Mouse (Mus musculus) kidney, embryonic 14.5 days (tissue): Measurements from ENCODE around the gene Vps25. TPM values are rescaled to one million over a fixed set of nuclear protein-coding genes. Genes with fewer than 3 reads are reported as not detected.
A peak's percentile ranks its signal among the peaks of the same experiment; 100 is the strongest.

Experiments
- ATAC-seq: fragments of 200-750 bp; cut with Nextera tagmentation; 2 replicates; pipeline ENCODE4 v1.8.0; 2017; ENCODE audit warnings: moderate number of reproducible peaks, mild to moderate bottlenecking, moderate TSS enrichment, moderate library complexity; ENCODE audit not compliant: low FRiP score, low TSS enrichment
- H3K27ac ChIP-seq: fragments of 300-500 bp; sonication (generic); 2 replicates; pipeline ENCODE4 v1.5.1; 2014; ENCODE audit warnings: low read depth, mild to moderate bottlenecking, low read length, moderate library complexity, mixed read lengths
- H3K27me3 ChIP-seq: fragments of 300-500 bp; sonication (generic); 2 replicates; pipeline ENCODE4 v1.6.1; 2014; ENCODE audit warnings: mild to moderate bottlenecking, low read length; ENCODE audit not compliant: control insufficient read depth, insufficient read depth
- H3K36me3 ChIP-seq: fragments of 300-500 bp; sonication (generic); 2 replicates; pipeline ENCODE4 v1.6.1; 2014; ENCODE audit warnings: low read length, mixed read lengths; ENCODE audit not compliant: control insufficient read depth, insufficient read depth
- H3K4me1 ChIP-seq: fragments of 300-500 bp; sonication (generic); 2 replicates; pipeline ENCODE4 v1.6.1; 2014; ENCODE audit warnings: low read length, mixed read lengths; ENCODE audit not compliant: control insufficient read depth, insufficient read depth
- H3K4me2 ChIP-seq: fragments of 300-500 bp; sonication (generic); replicated peaks from 2 replicates; pipeline ENCODE4 v1.6.1; 2014; ENCODE audit warnings: low read depth, mild to moderate bottlenecking, low read length
- H3K4me3 ChIP-seq: fragments of 300-500 bp; sonication (generic); 2 replicates; pipeline ENCODE4 v1.5.1; 2014; ENCODE audit warnings: mild to moderate bottlenecking, low read length
- H3K9ac ChIP-seq: fragments of 300-500 bp; sonication (generic); 2 replicates; pipeline ENCODE4 v1.6.1; 2014; ENCODE audit warnings: low read depth, mild to moderate bottlenecking, low read length, moderate library complexity
- H3K9me3 ChIP-seq: fragments of 300-500 bp; sonication (generic); 2 replicates; pipeline ENCODE4 v1.6.1; 2016; ENCODE audit warnings: low read length; ENCODE audit not compliant: control insufficient read depth
- WGBS: fragments of 180-500 bp; shearing (Covaris S2); extraction: QIAGEN DNeasy Blood & Tissue Kit; methylation state at CpG from one replicate; pipeline ENCODE4 v1.1.7; 2014; 5-methylcytosine and 5-hydroxymethylcytosine counted together
- polyA plus RNA-seq: library from polyadenylated mRNA; unstranded; fragments of >200 nt; fragmentation: Nextera tagmentation; extraction: Ambion mirVana; gene quantifications from 2 replicates; pipeline ENCODE4 v1.2.1, GENCODE M21; 2014

The Vps25 gene
- polyA plus RNA-seq, 1 experiment from 2014 or later, result 154 TPM

GRCm38 (mm10) chr11:101251031-101251430 is 2.5 kb upstream of the Vps25 start:
- no peaks in the 10 kb centered on the region for H3K9me3 ChIP-seq

GRCm38 (mm10) chr11:101252941-101253340 is 566 bp upstream of the Vps25 start:
- Histone ChIP-seq H3K9me3 (no peaks in the 10 kb centered on the region), H3K4me1 (peaks cover 18% of the 10 kb centered on the region), H3K4me2 (peak overlapping the region; percentile 65), H3K27me3 (no peaks in the 10 kb centered on the region), H3K27ac (peak overlapping the region; percentile 81), H3K36me3 (peaks cover 9% of the 10 kb centered on the region; the same call in 1 of the 2 replicates), H3K4me3 (peak overlapping the region; percentile 60), H3K9ac (peak overlapping the region; percentile 71)
- 10% methylated on average over 7 of the region's 7 CpGs for WGBS
- ATAC-seq, result no peak

More at GRCm38 (mm10) chr11:101251031-101251430, 2.5 kb upstream of the Vps25 start:
- Histone ChIP-seq H3K4me3 (no peak overlapping the region), H3K27me3 (no peaks in the 10 kb centered on the region), H3K9ac (no peak overlapping the region; the same call in 1 of the 2 replicates), H3K4me2 (no peak overlapping the region), H3K27ac (no peak overlapping the region), H3K4me1 (peaks cover 27% of the 10 kb centered on the region), H3K36me3 (peaks cover 3% of the 10 kb centered on the region; the same call in 1 of the 2 replicates)
- ATAC-seq, result no peak
- WGBS, result 67% methylated on average over 2 of the region's 2 CpGs

- 86% methylated on average over 13 of the region's 13 CpGs for WGBS
Observed at GRCm38 (mm10) chr11:101255826-101256775, 2.6 kb downstream of the Vps25 start.

GRCm38 (mm10) chr11:101259261-101259712 is 5.8 kb downstream of the Vps25 start:
- H3K27ac ChIP-seq, result peak overlapping the region; percentile 96
- H3K9ac ChIP-seq, result peak overlapping the region; percentile 61; the same call in 1 of the 2 replicates
- peak; percentile 70 for ATAC-seq
- peak overlapping the region; percentile 75 for H3K4me2 ChIP-seq
- H3K4me3 ChIP-seq, result peak overlapping the region; percentile 50
- peaks cover 40% of the 10 kb centered on the region for H3K4me1 ChIP-seq
- peaks cover 13% of the 10 kb centered on the region; the same call in 1 of the 2 replicates for H3K36me3 ChIP-seq
- 4% methylated on average over 6 of the region's 6 CpGs for WGBS
- H3K27me3 ChIP-seq, result peaks cover 9% of the 10 kb centered on the region; the same call in 1 of the 2 replicates
- H3K9me3 ChIP-seq, result no peaks in the 10 kb centered on the region

More at GRCm38 (mm10) chr11:101255826-101256775, 2.6 kb downstream of the Vps25 start:
- H3K4me2 ChIP-seq, result no peak overlapping the region
- peaks cover 13% of the 10 kb centered on the region; the same call in 1 of the 2 replicates for H3K36me3 ChIP-seq
- H3K27ac ChIP-seq, result no peak overlapping the region
- H3K9ac ChIP-seq, result no peak overlapping the region
- no peaks in the 10 kb centered on the region for H3K9me3 ChIP-seq
- H3K27me3 ChIP-seq, result no peaks in the 10 kb centered on the region
- no peak overlapping the region for H3K4me3 ChIP-seq
- H3K4me1 ChIP-seq, result peaks cover 33% of the 10 kb centered on the region
- ATAC-seq, result no peak

- WGBS, result under 1% methylated on average over 36 of the region's 43 CpGs
Observed at GRCm38 (mm10) chr11:101259948-101260825, 6.7 kb downstream of the Vps25 start, which contains the start of gene Wnk4. Gene Wnk4, plus strand, starts transcription at chr11:101260567.

GRCm38 (mm10) chr11:101260826-101261380 is 7.4 kb downstream of the Vps25 start:
- Histone ChIP-seq H3K36me3 (peaks cover 12% of the 10 kb centered on the region; the same call in 1 of the 2 replicates), H3K4me3 (peak overlapping the region; percentile 50), H3K27me3 (peaks cover 9% of the 10 kb centered on the region; the same call in 1 of the 2 replicates), H3K9ac (peak overlapping the region; percentile 61), H3K9me3 (no peaks in the 10 kb centered on the region), H3K27ac (peak overlapping the region; percentile 96), H3K4me1 (peaks cover 47% of the 10 kb centered on the region), H3K4me2 (peak overlapping the region; percentile 75)
- under 1% methylated on average over 30 of the region's 30 CpGs for WGBS
- ATAC-seq, result no peak

More at GRCm38 (mm10) chr11:101259948-101260825, 6.7 kb downstream of the Vps25 start, which contains the start of gene Wnk4:
- Histone ChIP-seq H3K4me1 (peaks cover 47% of the 10 kb centered on the region), H3K4me2 (peak within 1 kb of the TSS; percentile 75), H3K36me3 (peaks cover 13% of the 10 kb centered on the region; the same call in 1 of the 2 replicates), H3K9ac (peak within 1 kb of the TSS; percentile 61), H3K27me3 (peaks cover 9% of the 10 kb centered on the region; the same call in 1 of the 2 replicates), H3K9me3 (no peaks in the 10 kb centered on the region), H3K27ac (peak within 1 kb of the TSS; percentile 96), H3K4me3 (peak within 1 kb of the TSS; percentile 50)
- peak; percentile 85 for ATAC-seq

GRCm38 (mm10) chr11:101262272-101262967 is 8.9 kb downstream of the Vps25 start:
- Histone ChIP-seq H3K4me2 (peak overlapping the region; percentile 75), H3K27ac (no peak overlapping the region), H3K36me3 (peaks cover 5% of the 10 kb centered on the region; the same call in 1 of the 2 replicates), H3K9me3 (no peaks in the 10 kb centered on the region), H3K4me1 (peaks cover 47% of the 10 kb centered on the region), H3K27me3 (peaks cover 9% of the 10 kb centered on the region; the same call in 1 of the 2 replicates), H3K9ac (peak overlapping the region; percentile 46; the same call in 1 of the 2 replicates), H3K4me3 (peak overlapping the region; percentile 50)
- 3% methylated on average over 24 of the region's 24 CpGs for WGBS
- no peak for ATAC-seq
